Mouse (Mus musculus): ENCODE measurements around the gene Gm11042. TPM values are rescaled to one million over a fixed set of nuclear protein-coding genes. Genes with fewer than 3 reads are reported as not detected.

The Gm11042 gene
- polyA plus RNA-seq (2012; rRNA removed), result not detected in 2 replicates

GRCm38 (mm10) chr12:74316344-74316973 lies at the start of gene Gm11042:
Gene Gm11042, minus strand, starts transcription at chr12:74316394.
- DNase-seq (ENCODE audit: extremely low spot score in 1 of 2, low spot score in 1 of 2), result no peak

GRCm38 (mm10) chr12:74364477-74364876 lies 48.3 kb upstream of the Gm11042 start:
- DNase-seq (ENCODE audit: extremely low spot score in 1 of 2, low spot score in 1 of 2), result no peak

- DNase-seq (ENCODE audit: extremely low spot score in 1 of 2, low spot score in 1 of 2), result peak; percentile 5 to 35
Observed at GRCm38 (mm10) chr12:74363076-74363475, 46.9 kb upstream of the Gm11042 start.

GRCm38 (mm10) chr12:74362453-74362852 lies 46.3 kb upstream of the Gm11042 start:
- DNase-seq (ENCODE audit: extremely low spot score in 1 of 2, low spot score in 1 of 2), result no peak

GRCm38 (mm10) chr12:74359791-74360190 lies 43.6 kb upstream of the Gm11042 start:
- no peak for DNase-seq (ENCODE audit: extremely low spot score in 1 of 2, low spot score in 1 of 2)

GRCm38 (mm10) chr12:74357806-74358205 lies 41.6 kb upstream of the Gm11042 start:
- DNase-seq (ENCODE audit: extremely low spot score in 1 of 2, low spot score in 1 of 2), result no peak

- DNase-seq (ENCODE audit: extremely low spot score in 1 of 2, low spot score in 1 of 2), result no peak
Observed at GRCm38 (mm10) chr12:74342720-74343119, 26.5 kb upstream of the Gm11042 start.

GRCm38 (mm10) chr12:74340070-74340469 lies 23.9 kb upstream of the Gm11042 start:
- DNase-seq (ENCODE audit: extremely low spot score in 1 of 2, low spot score in 1 of 2), result no peak

GRCm38 (mm10) chr12:74333706-74334105 lies 17.5 kb upstream of the Gm11042 start:
- no peak for DNase-seq (ENCODE audit: extremely low spot score in 1 of 2, low spot score in 1 of 2)

- peak; percentile 48 to 93 for DNase-seq (ENCODE audit: extremely low spot score in 1 of 2, low spot score in 1 of 2)
Observed at GRCm38 (mm10) chr12:74333016-74333415, 16.8 kb upstream of the Gm11042 start.

- DNase-seq (ENCODE audit: extremely low spot score in 1 of 2, low spot score in 1 of 2), result peak in 1 of 2 experiments; percentile 64
Observed at GRCm38 (mm10) chr12:74329759-74330158, 13.6 kb upstream of the Gm11042 start.

GRCm38 (mm10) chr12:74326644-74327043 lies 10.4 kb upstream of the Gm11042 start:
- DNase-seq (ENCODE audit: extremely low spot score in 1 of 2, low spot score in 1 of 2), result peak in 1 of 2 experiments; percentile 65

- DNase-seq (ENCODE audit: extremely low spot score in 1 of 2, low spot score in 1 of 2), result no peak
Observed at GRCm38 (mm10) chr12:74321981-74322380, 5.8 kb upstream of the Gm11042 start.

- peak in 1 of 2 experiments; percentile 87 for DNase-seq (ENCODE audit: extremely low spot score in 1 of 2, low spot score in 1 of 2)
Observed at GRCm38 (mm10) chr12:74320318-74320717, 4.1 kb upstream of the Gm11042 start.

GRCm38 (mm10) chr12:74316989-74317759 lies 980 bp upstream of the Gm11042 start:
- DNase-seq (ENCODE audit: extremely low spot score in 1 of 2, low spot score in 1 of 2), result peak; percentile 56 to 85

GRCm38 (mm10) chr12:74315221-74315620 lies 973 bp downstream of the Gm11042 start:
- DNase-seq (ENCODE audit: extremely low spot score in 1 of 2, low spot score in 1 of 2), result no peak

GRCm38 (mm10) chr12:74312611-74313010 lies 3.6 kb downstream of the Gm11042 start:
- no peak for DNase-seq (ENCODE audit: extremely low spot score in 1 of 2, low spot score in 1 of 2)

- DNase-seq (ENCODE audit: extremely low spot score in 1 of 2, low spot score in 1 of 2), result peak; percentile 64 to 77
Observed at GRCm38 (mm10) chr12:74303418-74304294, 12.5 kb downstream of the Gm11042 start.

- DNase-seq (ENCODE audit: extremely low spot score in 1 of 2, low spot score in 1 of 2), result peak in 1 of 2 experiments; percentile 55
Observed at GRCm38 (mm10) chr12:74301559-74301958, 14.6 kb downstream of the Gm11042 start.

- no peak for DNase-seq (ENCODE audit: extremely low spot score in 1 of 2, low spot score in 1 of 2)
Observed at GRCm38 (mm10) chr12:74296374-74296773, 19.8 kb downstream of the Gm11042 start.

- peak in 1 of 2 experiments; percentile 89 for DNase-seq (ENCODE audit: extremely low spot score in 1 of 2, low spot score in 1 of 2)
Observed at GRCm38 (mm10) chr12:74293624-74294023, 22.6 kb downstream of the Gm11042 start.

All from frontal cortex, adult 2 months (tissue).